Mouse (Mus musculus): ENCODE measurements around the gene Fam107b.

- TF ChIP-seq POLR2A (IDR thresholded peaks at IDR 0.05; ENCODE audit: low read depth, low read length): no peak
- no peak for TF ChIP-seq CTCF (IDR thresholded peaks at IDR 0.05; ENCODE audit: extremely low read depth, insufficient read length, insufficient replicate concordance, low read depth, low read length)
Measured at GRCm38 (mm10) chr2:3737917-3738694, 167.8 kb downstream of the Fam107b start.

Measured in small intestine, adult 2 months (tissue).